Mouse (Mus musculus) liver, embryonic 16.5 days (tissue): ENCODE results near the gene Htr5a. TPM values are rescaled to one million over a fixed set of nuclear protein-coding genes. Genes with fewer than 3 reads are reported as not detected.

Experiments
- ATAC-seq: fragments of 200-750 bp; cut with Nextera tagmentation; 2 replicates; pipeline ENCODE4 v1.8.0; 2017; ENCODE audit warnings: low read depth, mild to moderate bottlenecking, moderate number of reproducible peaks, moderate library complexity
- H3K27ac ChIP-seq: fragments of 300-500 bp; sonication (generic); 2 replicates; pipeline ENCODE4 v1.5.1; 2014; ENCODE audit warnings: mild to moderate bottlenecking, low read length
- H3K27me3 ChIP-seq: fragments of 300-500 bp; sonication (generic); 2 replicates; pipeline ENCODE4 v1.6.1; 2014; ENCODE audit warnings: low read depth, low read length, mixed read lengths; ENCODE audit not compliant: control insufficient read depth, insufficient read depth
- H3K36me3 ChIP-seq: fragments of 300-500 bp; sonication (generic); 2 replicates; pipeline ENCODE4 v1.6.1; 2014; ENCODE audit warnings: mild to moderate bottlenecking; ENCODE audit not compliant: control insufficient read depth, insufficient read depth
- H3K4me1 ChIP-seq: fragments of 300-500 bp; sonication (generic); 2 replicates; pipeline ENCODE4 v1.6.1; 2014; ENCODE audit warnings: low read depth, low read length, mixed read lengths; ENCODE audit not compliant: control insufficient read depth
- H3K4me2 ChIP-seq: fragments of 300-500 bp; sonication (generic); 2 replicates; pipeline ENCODE4 v1.6.1; 2014; ENCODE audit warnings: low read depth, low read length, mixed read lengths
- H3K4me3 ChIP-seq: fragments of 300-500 bp; sonication (generic); 2 replicates; pipeline ENCODE4 v1.5.1; 2014; ENCODE audit warnings: low read depth, mild to moderate bottlenecking, low read length
- H3K9ac ChIP-seq: fragments of 300-500 bp; sonication (generic); 2 replicates; pipeline ENCODE4 v1.6.1; 2014; ENCODE audit warnings: low read depth, low read length
- H3K9me3 ChIP-seq: fragments of 300-500 bp; sonication (generic); replicated peaks from 2 replicates; pipeline ENCODE4 v1.6.1; 2016; ENCODE audit warnings: low read length; ENCODE audit not compliant: control insufficient read depth
- WGBS: fragments of 180-500 bp; shearing (Covaris S2); extraction: QIAGEN DNeasy Blood & Tissue Kit; methylation state at CpG from one replicate; pipeline ENCODE4 v1.1.7; 2014; ENCODE audit not compliant: insufficient replicate concordance; 5-methylcytosine and 5-hydroxymethylcytosine counted together
- polyA plus RNA-seq: library from polyadenylated mRNA; unstranded; fragments of >200 nt; fragmentation: Nextera tagmentation; extraction: Ambion mirVana; gene quantifications from 2 replicates; pipeline ENCODE4 v1.2.1, GENCODE M21; 2015

Gene Htr5a
- polyA plus RNA-seq, 1 experiment from 2014 or later, result not detected

DNA sequence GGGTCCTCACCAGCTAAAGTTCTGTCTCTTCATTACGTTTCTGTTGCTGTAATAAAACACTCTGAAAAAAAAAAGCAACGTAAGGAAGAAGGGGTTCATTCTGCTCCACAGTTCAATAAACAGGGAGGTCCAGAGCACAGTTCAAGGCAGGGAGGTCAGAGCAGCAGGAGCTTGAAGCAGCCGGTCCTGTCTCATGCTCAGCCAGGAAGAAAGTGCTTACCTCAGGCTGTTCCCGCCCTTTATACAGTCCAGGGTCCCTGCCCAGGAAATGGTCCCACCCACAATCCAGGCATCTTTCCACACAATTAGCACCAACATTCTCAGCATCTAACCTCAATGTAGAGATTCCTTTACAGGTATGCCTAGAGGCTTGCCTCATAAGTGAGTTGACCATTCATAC is 3.9 kb upstream of the Htr5a start:
- Histone ChIP-seq H3K9me3 (no peaks in the 10 kb centered on the region), H3K4me3 (no peak overlapping the region), H3K4me2 (no peak overlapping the region), H3K9ac (no peak overlapping the region), H3K36me3 (no peaks in the 10 kb centered on the region), H3K27me3 (peaks cover 14% of the 10 kb centered on the region), H3K4me1 (no peaks in the 10 kb centered on the region), H3K27ac (no peak overlapping the region)
- 40% methylated on average over 4 of the region's 4 CpGs for WGBS
- ATAC-seq, result no peak

DNA sequence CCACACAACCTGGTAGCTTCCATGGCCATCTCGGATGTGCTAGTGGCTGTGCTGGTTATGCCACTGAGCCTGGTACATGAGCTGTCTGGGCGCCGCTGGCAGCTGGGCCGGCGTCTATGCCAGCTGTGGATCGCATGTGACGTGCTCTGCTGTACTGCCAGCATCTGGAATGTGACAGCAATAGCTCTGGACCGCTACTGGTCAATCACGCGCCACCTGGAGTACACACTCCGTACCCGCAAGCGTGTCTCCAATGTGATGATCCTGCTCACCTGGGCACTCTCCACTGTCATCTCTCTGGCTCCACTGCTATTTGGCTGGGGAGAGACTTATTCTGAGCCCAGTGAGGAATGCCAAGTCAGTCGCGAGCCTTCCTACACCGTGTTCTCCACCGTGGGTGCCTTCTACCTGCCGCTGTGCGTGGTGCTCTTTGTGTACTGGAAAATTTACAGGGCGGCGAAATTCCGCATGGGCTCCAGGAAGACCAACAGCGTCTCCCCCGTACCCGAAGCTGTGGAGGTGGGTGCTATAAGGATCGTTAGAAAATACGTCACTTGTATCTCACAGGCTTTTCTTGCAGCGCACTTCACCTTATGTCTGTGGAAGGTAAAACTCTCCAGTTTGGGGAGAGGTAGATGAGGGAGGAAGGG is 847 bp downstream of the Htr5a start:
- WGBS, result 54% methylated on average over 28 of the region's 28 CpGs
- H3K4me3 ChIP-seq, result no peak overlapping the region
- H3K27me3 ChIP-seq, result peaks cover 14% of the 10 kb centered on the region
- no peaks in the 10 kb centered on the region for H3K36me3 ChIP-seq
- H3K9me3 ChIP-seq, result no peaks in the 10 kb centered on the region
- no peak overlapping the region for H3K27ac ChIP-seq
- no peak for ATAC-seq
- H3K9ac ChIP-seq, result no peak overlapping the region
- no peak overlapping the region for H3K4me2 ChIP-seq
- H3K4me1 ChIP-seq, result no peaks in the 10 kb centered on the region

DNA sequence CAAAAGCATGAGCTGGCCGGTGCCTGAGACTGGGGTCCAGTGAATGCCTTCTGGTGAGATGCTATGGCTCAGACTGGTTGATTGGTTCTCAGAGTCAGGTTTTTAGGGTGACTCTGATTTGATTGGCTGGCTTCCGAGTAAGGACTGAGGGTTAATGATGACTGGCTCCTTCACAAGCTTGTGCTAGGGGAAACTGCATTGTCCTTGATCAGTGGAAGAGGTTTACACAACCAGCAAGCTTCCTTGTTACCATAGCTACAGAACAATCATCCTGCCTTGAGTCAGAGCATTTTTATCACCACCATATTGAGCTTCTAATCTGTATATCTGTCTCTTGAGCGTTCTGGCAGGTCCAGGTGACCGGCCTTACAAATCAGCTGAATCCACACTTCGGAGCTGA is 5.0 kb downstream of the Htr5a start:
- Histone ChIP-seq H3K9me3 (no peaks in the 10 kb centered on the region), H3K27me3 (peaks cover 5% of the 10 kb centered on the region), H3K36me3 (no peaks in the 10 kb centered on the region), H3K4me2 (no peak overlapping the region), H3K27ac (no peak overlapping the region), H3K9ac (no peak overlapping the region), H3K4me1 (no peaks in the 10 kb centered on the region), H3K4me3 (no peak overlapping the region)
- ATAC-seq, result no peak
- 55% methylated on average over 5 of the region's 5 CpGs for WGBS

DNA sequence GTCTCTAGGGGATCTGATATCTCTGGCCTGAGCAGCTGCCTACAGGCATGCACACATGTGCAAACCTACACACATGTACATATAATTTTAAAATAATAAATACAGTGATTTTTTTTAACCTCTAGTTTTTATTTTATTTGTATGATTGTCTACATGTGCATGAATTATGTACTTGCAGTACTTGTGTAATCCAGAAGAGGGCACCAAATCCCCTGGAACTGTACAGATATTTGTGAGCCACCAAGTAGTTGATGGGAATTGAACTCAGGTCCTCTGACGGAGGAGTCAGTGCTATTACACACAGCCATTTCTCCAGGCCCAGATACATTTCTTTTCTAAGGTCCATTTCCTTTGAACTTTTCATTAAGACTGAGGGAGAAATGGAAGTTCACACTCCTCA is 12.3 kb downstream of the Htr5a start:
- Histone ChIP-seq H3K4me3 (no peak overlapping the region), H3K27ac (no peak overlapping the region), H3K9ac (no peak overlapping the region), H3K27me3 (no peaks in the 10 kb centered on the region), H3K36me3 (no peaks in the 10 kb centered on the region), H3K4me1 (no peaks in the 10 kb centered on the region), H3K4me2 (no peak overlapping the region), H3K9me3 (no peaks in the 10 kb centered on the region)
- ATAC-seq, result no peak
- WGBS, result 45% methylated on average over 1 of the region's 1 CpGs

DNA sequence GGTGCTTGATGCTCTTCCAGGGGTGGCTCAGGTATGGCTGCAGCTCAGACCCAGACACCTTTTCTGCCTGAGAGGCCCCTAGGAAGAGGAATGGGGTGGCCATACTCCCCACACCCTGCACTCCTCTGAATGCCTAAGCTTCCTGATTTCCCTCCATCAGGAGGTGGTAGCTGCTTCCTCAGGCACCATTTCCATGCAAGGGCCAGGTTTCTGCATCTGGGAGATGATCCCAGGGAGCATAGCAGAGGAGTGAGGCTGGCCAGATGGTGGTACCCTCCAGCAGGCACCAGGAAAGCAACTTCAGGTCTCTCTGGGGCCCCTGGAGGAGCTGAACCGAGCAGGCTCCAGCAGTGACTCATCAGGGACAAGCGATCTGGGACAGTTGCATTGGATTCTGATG is 13.8 kb downstream of the Htr5a start:
- no peak overlapping the region for H3K9ac ChIP-seq
- H3K9me3 ChIP-seq, result no peaks in the 10 kb centered on the region
- H3K36me3 ChIP-seq, result no peaks in the 10 kb centered on the region
- H3K27ac ChIP-seq, result no peak overlapping the region
- no peak for ATAC-seq
- no peak overlapping the region for H3K4me3 ChIP-seq
- no peaks in the 10 kb centered on the region for H3K27me3 ChIP-seq
- WGBS, result 35% methylated on average over 2 of the region's 2 CpGs
- no peaks in the 10 kb centered on the region for H3K4me1 ChIP-seq
- H3K4me2 ChIP-seq, result no peak overlapping the region

DNA sequence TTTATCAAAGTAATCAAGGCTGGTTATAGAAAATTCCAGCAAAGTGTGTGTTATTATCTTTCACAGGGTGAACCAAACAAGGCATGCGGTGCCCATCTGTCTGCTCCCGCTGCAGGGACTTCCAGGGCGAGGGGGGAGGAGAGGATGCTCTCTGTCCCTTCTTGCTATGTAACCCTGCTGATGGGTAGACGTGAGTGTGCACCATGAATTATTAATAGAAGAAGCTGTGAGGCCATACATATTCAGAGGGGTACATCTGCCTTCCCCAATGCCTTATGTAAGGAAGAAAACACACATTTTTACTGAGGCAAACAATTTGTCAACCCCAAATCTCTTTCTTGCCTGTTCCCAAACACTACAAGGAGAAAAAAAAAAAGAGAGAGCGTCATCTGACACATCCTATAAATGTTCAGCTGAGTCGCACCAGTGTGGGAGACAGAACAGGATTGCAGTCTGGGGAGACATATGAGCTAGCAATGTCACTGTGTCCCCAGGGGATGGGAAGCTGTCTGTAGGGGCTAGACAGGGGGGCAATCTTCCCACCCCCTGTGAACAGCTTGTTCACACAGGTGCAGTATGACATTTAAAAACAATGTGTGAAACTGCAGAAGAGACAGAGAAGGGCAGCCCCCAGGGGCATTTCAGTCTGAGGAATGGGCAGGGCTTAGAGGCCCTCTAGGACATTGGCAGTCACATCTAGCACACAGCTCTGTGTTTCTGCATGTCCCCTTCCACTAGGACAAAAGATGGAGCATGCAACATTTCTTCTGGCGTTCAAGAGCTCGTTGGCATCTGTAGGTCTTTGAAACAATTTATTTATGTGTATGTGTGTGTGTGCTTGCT is 31.5 kb downstream of the Htr5a start:
- no peak for ATAC-seq
- H3K27me3 ChIP-seq, result no peaks in the 10 kb centered on the region

DNA sequence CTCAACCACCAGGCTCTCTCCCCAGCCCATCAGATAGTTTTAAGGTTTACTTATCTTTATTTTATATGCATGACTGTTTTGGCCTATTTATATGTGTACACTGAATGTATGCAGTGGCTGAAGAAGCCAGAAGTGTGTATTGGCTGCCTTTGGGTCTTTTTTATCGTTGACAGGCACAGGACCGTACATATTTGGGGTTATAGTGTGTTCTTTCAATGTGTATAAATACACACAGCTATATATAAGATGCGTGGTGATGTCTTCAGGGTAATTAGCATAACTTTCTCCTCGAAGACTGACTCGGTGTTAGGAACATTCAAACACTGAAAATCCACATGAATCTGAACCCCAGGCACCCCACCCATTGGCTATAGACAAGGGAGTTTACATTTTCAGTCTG is 32.3 kb downstream of the Htr5a start:
- no peaks in the 10 kb centered on the region for H3K4me1 ChIP-seq
- no peaks in the 10 kb centered on the region for H3K9me3 ChIP-seq
- no peaks in the 10 kb centered on the region for H3K27me3 ChIP-seq
- no peak overlapping the region for H3K27ac ChIP-seq
- no peak overlapping the region for H3K4me2 ChIP-seq
- WGBS, result 62% methylated on average over 5 of the region's 5 CpGs
- no peak overlapping the region for H3K9ac ChIP-seq
- no peak overlapping the region for H3K4me3 ChIP-seq
- no peaks in the 10 kb centered on the region for H3K36me3 ChIP-seq
- no peak for ATAC-seq

More for the DNA sequence above, 31.5 kb downstream of the Htr5a start:
- 50% methylated on average over 8 of the region's 8 CpGs for WGBS
- no peaks in the 10 kb centered on the region for H3K36me3 ChIP-seq
- H3K9ac ChIP-seq, result no peak overlapping the region
- no peak overlapping the region for H3K27ac ChIP-seq
- no peaks in the 10 kb centered on the region for H3K9me3 ChIP-seq
- H3K4me3 ChIP-seq, result no peak overlapping the region
- no peaks in the 10 kb centered on the region for H3K4me1 ChIP-seq
- no peak overlapping the region for H3K4me2 ChIP-seq

DNA sequence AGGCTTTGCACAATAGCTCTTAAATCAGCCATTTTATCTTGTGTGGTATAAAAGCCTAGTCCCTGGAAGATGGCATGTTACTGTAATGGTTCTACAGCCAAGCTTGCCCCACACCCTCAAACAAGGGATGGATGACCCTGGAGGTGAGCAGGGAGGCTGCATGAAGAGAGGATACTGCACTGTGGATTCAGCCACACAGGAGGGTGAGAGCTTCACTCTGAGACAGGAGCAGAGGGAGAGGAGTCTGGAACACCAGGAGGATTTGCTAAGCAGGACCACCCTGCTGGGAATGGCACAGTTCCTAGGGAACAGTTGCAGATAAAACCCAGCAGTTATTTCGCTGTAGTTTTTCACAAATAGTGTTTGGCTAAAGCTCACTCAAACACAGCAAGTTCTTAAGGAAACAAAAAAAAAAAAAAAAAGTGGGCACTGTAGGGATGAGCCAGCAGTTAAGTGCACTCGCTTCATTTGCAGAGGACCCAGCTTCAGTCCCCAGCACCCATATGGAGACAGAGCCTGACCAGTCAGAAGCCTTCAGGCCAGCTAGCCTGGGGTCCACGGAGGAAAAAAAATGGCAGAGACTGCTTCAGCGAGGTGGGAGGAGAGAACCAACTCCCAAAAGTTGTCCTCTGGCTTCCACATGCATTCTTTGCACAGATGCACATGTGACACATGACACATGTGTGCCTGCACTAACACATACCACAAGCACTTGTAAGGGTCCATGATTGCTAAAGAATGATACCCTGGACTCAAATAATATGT is 33.6 kb downstream of the Htr5a start:
- Histone ChIP-seq H3K27me3 (no peaks in the 10 kb centered on the region), H3K9ac (no peak overlapping the region), H3K27ac (no peak overlapping the region), H3K4me1 (no peaks in the 10 kb centered on the region), H3K36me3 (no peaks in the 10 kb centered on the region), H3K9me3 (no peaks in the 10 kb centered on the region), H3K4me3 (no peak overlapping the region), H3K4me2 (no peak overlapping the region)
- 45% methylated on average over 4 of the region's 4 CpGs for WGBS
- ATAC-seq, result no peak

DNA sequence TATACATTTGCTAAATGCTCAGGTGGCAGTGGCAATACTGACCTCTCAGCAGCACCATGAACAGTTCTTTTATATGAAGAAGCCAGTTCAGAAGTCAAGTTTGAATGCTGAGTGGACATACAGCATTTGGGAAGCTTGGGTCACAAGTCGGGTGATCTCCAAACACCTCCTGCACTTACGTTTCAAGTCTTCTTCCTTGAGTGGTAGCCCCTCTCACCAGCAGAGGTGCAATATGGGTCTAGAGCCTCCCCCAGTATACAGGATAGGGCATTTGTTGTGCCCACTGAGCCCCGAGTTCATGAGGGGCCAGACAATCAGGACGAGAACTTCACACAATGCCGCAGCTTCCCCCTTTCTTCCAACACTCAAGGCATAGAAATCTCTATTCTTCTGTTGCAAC is 36.4 kb downstream of the Htr5a start:
- Histone ChIP-seq H3K9ac (no peak overlapping the region), H3K27ac (no peak overlapping the region), H3K4me2 (no peak overlapping the region), H3K36me3 (no peaks in the 10 kb centered on the region), H3K4me3 (no peak overlapping the region), H3K4me1 (no peaks in the 10 kb centered on the region), H3K9me3 (no peaks in the 10 kb centered on the region), H3K27me3 (no peaks in the 10 kb centered on the region)
- ATAC-seq, result no peak
- 63% methylated on average over 5 of the region's 5 CpGs for WGBS
